Mouse (Mus musculus): ENCODE results near the gene Vmn2r45.
"Not testable (repeated sequence)": the region's sequence is repeated elsewhere in the genome, so short reads cannot be mapped to it uniquely, and the experiment has no call there.

Vmn2r45 gene

DNA sequence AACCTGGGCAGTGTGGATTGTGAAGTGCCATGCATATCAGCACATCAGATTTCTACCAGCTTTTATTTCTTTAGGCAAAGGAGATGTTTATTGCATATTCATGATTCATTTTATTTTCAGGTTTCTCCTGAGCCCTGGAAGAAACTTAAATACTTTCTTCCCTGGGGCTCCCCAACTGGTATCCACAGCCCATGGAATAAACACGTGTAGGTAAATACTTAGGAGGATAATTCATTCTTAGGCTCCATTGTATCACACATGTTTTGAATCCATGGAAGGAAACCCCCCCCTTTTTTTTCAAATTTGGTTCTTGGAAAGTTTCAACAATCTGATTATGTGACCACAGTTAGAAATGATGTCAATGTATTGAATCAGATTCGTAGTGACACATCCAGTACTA, at the start of gene Vmn2r45:
Vmn2r45 (minus strand) TSS at position 101 of the 400 bp plus-strand sequence.
- DNase-seq (ENCODE audit: low spot score in 2 of 2) = not testable (repeated sequence)
